Mouse (Mus musculus): Measurements from ENCODE around the gene Cyb5rl. TPM values are rescaled to one million over a fixed set of nuclear protein-coding genes. Genes with fewer than 3 reads are reported as not detected.

Gene Cyb5rl
- total and polyA plus RNA-seq, 2 experiments from 2014 or later, result 5.8 to 33.0 TPM

GRCm38 (mm10) chr4:107078894-107079293, 12.1 kb downstream of the Cyb5rl start:
- Histone ChIP-seq H3K9ac (replicated peaks; ENCODE audit: low read depth, low read length) (no peak overlapping the region), H3K27ac (ENCODE audit: low read depth) (no peak overlapping the region), H3K36me3 (replicated peaks; ENCODE audit: control insufficient read depth, insufficient read depth, low read length) (no peaks in the 10 kb centered on the region), H3K4me2 (ENCODE audit: low read depth, low read length) (no peak overlapping the region), H3K9me3 (replicated peaks; ENCODE audit: control insufficient read depth, low read length) (no peaks in the 10 kb centered on the region), H3K4me1 (ENCODE audit: control insufficient read depth, insufficient read depth) (0 out of 2 replicates have a peak, but pooled peaks cover 4% of the 10 kb centered on the region), H3K27me3 (ENCODE audit: control insufficient read depth, insufficient read depth, low read length) (no peaks in the 10 kb centered on the region), H3K4me3 (ENCODE audit: low read depth, low read length) (no peak overlapping the region)
- ATAC-seq (ENCODE audit: insufficient read depth, low read depth), result no peak
- no peak for TF ChIP-seq EP300 (IDR thresholded peaks at IDR 0.05; ENCODE audit: low read depth)
- TF ChIP-seq CTCF (IDR thresholded peaks at IDR 0.05; ENCODE audit: low read depth), result no peak
- 77% methylated on average over 4 of the region's 4 CpGs for WGBS
- no peak for DNase-seq (ENCODE audit: low spot score)

DNA sequence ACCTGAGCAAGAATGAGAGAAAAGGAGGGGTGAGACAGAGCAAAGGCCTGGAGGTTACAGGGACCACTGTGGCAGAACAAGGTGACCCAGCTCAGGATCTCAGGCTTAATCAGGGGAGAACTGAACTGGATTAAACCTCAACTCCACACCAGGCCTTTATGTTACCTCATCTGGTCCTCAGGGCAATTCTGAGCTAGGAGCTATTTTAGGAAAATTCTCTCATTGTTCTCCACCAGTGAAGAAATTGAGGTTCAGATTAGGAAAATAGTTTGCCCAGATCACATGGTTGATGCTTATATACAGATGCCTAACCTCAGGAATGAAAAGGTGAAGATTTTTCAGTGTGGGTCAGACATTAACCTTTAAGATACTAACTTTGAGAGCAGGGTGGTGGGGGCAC, 12.9 kb downstream of the Cyb5rl start:
- ATAC-seq (ENCODE audit: insufficient read depth, low read depth) (peak; percentile 19; the same call in 1 of the 2 replicates), DNase-seq (ENCODE audit: low spot score) (peak; percentile 25)
- H3K27ac ChIP-seq (ENCODE audit: low read depth), result no peak overlapping the region

DNA sequence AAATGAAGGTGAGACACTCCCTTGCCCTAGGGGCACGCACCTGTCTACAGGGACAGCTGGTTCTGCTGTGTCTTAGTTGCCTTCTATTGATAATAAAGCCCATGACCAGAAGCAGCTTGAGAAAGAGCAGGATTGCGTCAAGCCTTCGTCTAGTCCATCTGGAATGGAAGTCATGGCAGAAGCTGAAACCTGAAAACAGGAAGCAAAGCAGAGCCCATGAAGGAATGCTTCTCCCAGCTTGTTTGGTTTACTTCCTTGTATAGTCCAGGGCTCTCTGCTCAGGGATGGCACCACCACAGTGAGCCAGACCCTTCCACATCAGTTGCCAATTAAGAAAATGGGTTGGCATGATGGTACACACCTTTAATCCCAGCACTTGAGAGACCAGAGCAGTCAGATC, 15.4 kb downstream of the Cyb5rl start:
- Histone ChIP-seq H3K4me3 (ENCODE audit: low read depth, low read length) (no peak overlapping the region), H3K4me1 (ENCODE audit: control insufficient read depth, insufficient read depth) (peaks cover 4% of the 10 kb centered on the region; the same call in 1 of the 2 replicates), H3K4me2 (ENCODE audit: low read depth, low read length) (no peak overlapping the region), H3K27me3 (ENCODE audit: control insufficient read depth, insufficient read depth, low read length) (no peaks in the 10 kb centered on the region), H3K9ac (replicated peaks; ENCODE audit: low read depth, low read length) (no peak overlapping the region), H3K9me3 (replicated peaks; ENCODE audit: control insufficient read depth, low read length) (no peaks in the 10 kb centered on the region), H3K36me3 (replicated peaks; ENCODE audit: control insufficient read depth, insufficient read depth, low read length) (no peaks in the 10 kb centered on the region), H3K27ac (ENCODE audit: low read depth) (no peak overlapping the region)
- no peak for ATAC-seq (ENCODE audit: insufficient read depth, low read depth)
- 78% methylated on average over 3 of the region's 3 CpGs for WGBS
- TF ChIP-seq EP300 (IDR thresholded peaks at IDR 0.05; ENCODE audit: low read depth) (no peak), CTCF (IDR thresholded peaks at IDR 0.05; ENCODE audit: low read depth) (no peak)
- DNase-seq (ENCODE audit: low spot score), result no peak

More for the DNA sequence above, 12.9 kb downstream of the Cyb5rl start:
- TF ChIP-seq EP300 (IDR thresholded peaks at IDR 0.05; ENCODE audit: low read depth), result no peak
- TF ChIP-seq CTCF (IDR thresholded peaks at IDR 0.05; ENCODE audit: low read depth), result no peak
- Histone ChIP-seq H3K27me3 (ENCODE audit: control insufficient read depth, insufficient read depth, low read length) (no peaks in the 10 kb centered on the region), H3K9ac (replicated peaks; ENCODE audit: low read depth, low read length) (no peak overlapping the region), H3K9me3 (replicated peaks; ENCODE audit: control insufficient read depth, low read length) (no peaks in the 10 kb centered on the region), H3K4me2 (ENCODE audit: low read depth, low read length) (no peak overlapping the region), H3K36me3 (replicated peaks; ENCODE audit: control insufficient read depth, insufficient read depth, low read length) (no peaks in the 10 kb centered on the region), H3K4me3 (ENCODE audit: low read depth, low read length) (no peak overlapping the region), H3K4me1 (ENCODE audit: control insufficient read depth, insufficient read depth) (peaks cover 4% of the 10 kb centered on the region; the same call in 1 of the 2 replicates)

DNA sequence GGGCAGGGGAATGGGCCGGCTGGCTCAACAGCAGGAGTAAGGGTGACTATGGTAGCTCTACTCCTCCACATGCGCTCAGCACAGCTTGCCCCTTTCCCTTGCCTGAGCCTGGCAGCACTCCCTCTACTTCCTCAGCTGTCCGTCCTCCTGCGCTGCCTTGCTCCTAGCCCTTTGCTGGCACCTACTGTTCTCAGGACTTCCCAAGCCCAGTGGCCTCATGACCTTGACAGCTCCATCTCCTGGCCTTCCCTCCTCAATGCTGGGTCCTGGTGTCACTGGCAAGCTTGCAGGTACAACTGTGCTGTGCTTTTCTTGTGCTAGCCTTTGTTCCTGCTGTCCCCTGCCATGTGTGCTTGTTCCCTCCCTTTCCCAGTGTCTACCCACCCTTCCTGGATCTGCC, 16.3 kb downstream of the Cyb5rl start:
- Histone ChIP-seq H3K36me3 (replicated peaks; ENCODE audit: control insufficient read depth, insufficient read depth, low read length) (no peaks in the 10 kb centered on the region), H3K9me3 (replicated peaks; ENCODE audit: control insufficient read depth, low read length) (no peaks in the 10 kb centered on the region), H3K9ac (replicated peaks; ENCODE audit: low read depth, low read length) (no peak overlapping the region), H3K4me1 (ENCODE audit: control insufficient read depth, insufficient read depth) (peaks cover 4% of the 10 kb centered on the region; the same call in 1 of the 2 replicates), H3K27me3 (ENCODE audit: control insufficient read depth, insufficient read depth, low read length) (no peaks in the 10 kb centered on the region), H3K4me3 (ENCODE audit: low read depth, low read length) (no peak overlapping the region), H3K27ac (ENCODE audit: low read depth) (no peak overlapping the region), H3K4me2 (ENCODE audit: low read depth, low read length) (no peak overlapping the region)
- TF ChIP-seq CTCF (IDR thresholded peaks at IDR 0.05; ENCODE audit: low read depth) (no peak), EP300 (IDR thresholded peaks at IDR 0.05; ENCODE audit: low read depth) (no peak)
- DNase-seq (ENCODE audit: low spot score), result no peak
- no peak for ATAC-seq (ENCODE audit: insufficient read depth, low read depth)
- WGBS, result 83% methylated on average over 4 of the region's 4 CpGs

DNA sequence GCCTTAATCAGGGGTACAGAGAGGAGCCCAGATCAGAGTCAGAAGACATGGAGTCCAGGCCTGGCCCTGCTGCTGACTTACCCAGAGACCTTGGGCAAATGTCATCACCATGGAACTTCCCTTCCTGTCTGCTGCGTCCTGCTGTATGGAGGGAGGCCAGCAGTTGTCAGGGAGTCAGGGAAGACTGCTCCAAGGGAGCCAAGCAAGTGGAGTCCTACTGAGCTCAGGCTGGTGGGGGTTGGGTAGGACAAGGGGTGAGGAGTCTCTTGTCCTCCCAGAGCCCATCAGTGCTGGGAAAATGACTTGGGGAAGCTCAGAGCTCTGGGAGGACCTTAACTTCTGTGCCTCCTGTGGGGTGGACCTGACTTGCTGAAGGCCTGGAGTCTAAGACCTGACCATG, 17.6 kb downstream of the Cyb5rl start:
- H3K4me3 ChIP-seq (ENCODE audit: low read depth, low read length), result no peak overlapping the region
- H3K36me3 ChIP-seq (replicated peaks; ENCODE audit: control insufficient read depth, insufficient read depth, low read length), result no peaks in the 10 kb centered on the region
- no peak overlapping the region for H3K9ac ChIP-seq (replicated peaks; ENCODE audit: low read depth, low read length)
- H3K9me3 ChIP-seq (replicated peaks; ENCODE audit: control insufficient read depth, low read length), result no peaks in the 10 kb centered on the region
- peaks cover 4% of the 10 kb centered on the region; the same call in 1 of the 2 replicates for H3K4me1 ChIP-seq (ENCODE audit: control insufficient read depth, insufficient read depth)
- 23% methylated on average over 1 of the region's 1 CpGs for WGBS
- no peak overlapping the region for H3K27ac ChIP-seq (ENCODE audit: low read depth)
- no peak for TF ChIP-seq EP300 (IDR thresholded peaks at IDR 0.05; ENCODE audit: low read depth)
- no peak for TF ChIP-seq CTCF (IDR thresholded peaks at IDR 0.05; ENCODE audit: low read depth)
- no peak for DNase-seq (ENCODE audit: low spot score)
- no peak overlapping the region for H3K4me2 ChIP-seq (ENCODE audit: low read depth, low read length)
- H3K27me3 ChIP-seq (ENCODE audit: control insufficient read depth, insufficient read depth, low read length), result no peaks in the 10 kb centered on the region
- ATAC-seq (ENCODE audit: insufficient read depth, low read depth), result peak; percentile 21; the same call in 1 of the 2 replicates

DNA sequence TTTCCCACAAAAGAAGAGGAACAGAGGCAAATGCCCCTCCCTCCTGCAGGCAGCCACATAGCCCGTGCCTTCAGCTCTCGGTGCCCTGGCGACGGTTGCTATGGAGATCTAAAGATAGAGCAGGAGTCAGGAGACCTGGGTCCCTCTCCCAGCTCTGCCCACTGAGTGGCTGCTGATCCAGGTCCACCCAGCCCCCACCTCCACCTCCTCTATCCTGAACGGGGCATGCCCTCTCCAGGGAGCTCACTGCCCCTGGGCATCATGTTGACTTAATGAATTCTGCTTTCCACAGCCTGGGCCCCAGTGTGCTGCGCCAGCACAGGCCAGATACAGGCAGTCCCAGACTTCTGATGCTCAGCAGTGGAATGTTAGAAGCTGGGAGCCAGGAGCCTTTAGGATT, 18.1 kb downstream of the Cyb5rl start:
- DNase-seq (ENCODE audit: low spot score), result no peak
- Histone ChIP-seq H3K9me3 (replicated peaks; ENCODE audit: control insufficient read depth, low read length) (no peaks in the 10 kb centered on the region), H3K4me1 (ENCODE audit: control insufficient read depth, insufficient read depth) (peaks cover 4% of the 10 kb centered on the region; the same call in 1 of the 2 replicates), H3K9ac (replicated peaks; ENCODE audit: low read depth, low read length) (no peak overlapping the region), H3K4me2 (ENCODE audit: low read depth, low read length) (no peak overlapping the region), H3K4me3 (ENCODE audit: low read depth, low read length) (no peak overlapping the region), H3K27me3 (ENCODE audit: control insufficient read depth, insufficient read depth, low read length) (no peaks in the 10 kb centered on the region), H3K27ac (ENCODE audit: low read depth) (no peak overlapping the region), H3K36me3 (replicated peaks; ENCODE audit: control insufficient read depth, insufficient read depth, low read length) (no peaks in the 10 kb centered on the region)
- TF ChIP-seq EP300 (IDR thresholded peaks at IDR 0.05; ENCODE audit: low read depth) (no peak), CTCF (IDR thresholded peaks at IDR 0.05; ENCODE audit: low read depth) (no peak)
- ATAC-seq (ENCODE audit: insufficient read depth, low read depth), result peak; percentile 56
- 25% methylated on average over 6 of the region's 6 CpGs for whole genome bisulfite sequencing

Data from heart, postnatal 0 days (tissue).